Mouse (Mus musculus): ENCODE measurements at regions not wholly inside any gene's neighbourhood (a gene's known extent, or its start where the extent isn't known, plus 50 kb on each side); places are given as distances from the start of the nearest gene placed in this dataset.

DNA sequence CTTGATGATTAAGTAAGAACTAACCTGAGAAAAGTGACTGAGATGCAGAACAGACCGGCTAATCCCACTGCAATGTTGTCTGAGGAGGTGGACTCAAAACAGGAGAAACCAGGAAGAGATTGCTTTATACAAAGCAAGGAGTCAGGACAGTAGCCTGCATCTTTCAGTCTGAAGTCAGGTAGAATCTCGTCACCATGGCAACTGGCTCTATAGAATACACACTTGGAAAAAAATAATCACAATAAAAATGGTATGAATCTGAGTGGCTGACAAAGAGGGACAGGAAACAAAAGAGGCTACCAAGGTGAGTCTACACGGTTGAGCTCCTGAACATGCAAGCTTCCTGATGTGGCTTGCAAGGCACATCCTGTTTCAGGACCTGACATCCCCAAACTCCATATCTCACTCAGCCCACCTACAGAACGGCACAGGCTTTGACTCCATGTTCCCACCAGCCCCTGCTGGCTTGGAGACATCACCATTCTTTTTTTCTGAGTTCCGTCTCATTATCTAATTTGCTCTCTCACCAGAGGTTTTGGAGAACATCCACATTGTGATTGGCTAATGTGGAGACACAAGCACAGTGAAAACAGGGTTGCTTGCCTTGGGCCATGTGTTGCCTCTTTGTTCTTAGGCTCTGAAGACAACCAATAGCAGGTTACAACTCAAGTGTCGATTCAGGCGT is 179.7 kb upstream of the Map1b start:
- TF ChIP-seq CTCF (IDR thresholded peaks at IDR 0.05; ENCODE audit: control insufficient read depth, insufficient read depth, insufficient replicate concordance, low read depth, low read length) (no peak), POLR2A (IDR thresholded peaks at IDR 0.05; ENCODE audit: control insufficient read depth, low read depth, low read length) (no peak)

All from testis, adult 2 months (tissue).